Mouse (Mus musculus): ENCODE data around the gene Znhit2.

Gene Znhit2

DNA sequence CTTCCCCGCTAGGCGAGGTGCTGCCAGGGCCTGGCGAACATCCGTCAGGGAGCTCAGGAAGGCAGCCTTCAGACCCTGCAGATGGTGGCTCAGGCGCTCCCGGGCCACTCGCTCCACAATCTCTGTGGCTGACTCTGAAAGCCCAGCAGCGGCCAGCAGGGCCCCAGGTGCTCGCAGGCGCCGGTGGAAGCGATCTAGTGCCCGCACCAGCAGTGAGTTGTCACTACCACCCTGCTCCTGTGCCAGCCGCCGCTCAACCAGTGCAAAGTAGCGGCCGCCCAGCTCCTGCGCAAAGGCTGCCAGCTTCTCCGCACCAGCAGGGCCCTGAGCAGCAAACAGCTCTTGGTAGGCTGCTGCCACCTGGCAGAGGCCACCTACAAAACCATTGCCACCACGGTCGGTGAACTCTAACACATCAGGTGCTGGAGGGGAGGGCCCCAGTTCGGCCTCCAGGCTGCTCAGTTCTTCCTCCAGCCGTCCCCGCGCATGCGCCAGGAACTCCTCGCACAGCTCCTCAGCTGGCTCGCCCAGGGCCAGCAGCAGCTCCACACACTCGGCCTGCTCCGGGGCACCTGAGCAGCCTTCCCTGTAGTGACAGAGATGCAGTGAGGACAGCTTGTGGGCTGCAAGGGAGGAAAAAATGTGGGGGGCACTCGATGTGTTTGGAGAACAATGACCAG lies 9.7 kb downstream of the Znhit2 start:
- no peak for DNase-seq (ENCODE audit: extremely low read depth, low read depth, low spot score)

DNA sequence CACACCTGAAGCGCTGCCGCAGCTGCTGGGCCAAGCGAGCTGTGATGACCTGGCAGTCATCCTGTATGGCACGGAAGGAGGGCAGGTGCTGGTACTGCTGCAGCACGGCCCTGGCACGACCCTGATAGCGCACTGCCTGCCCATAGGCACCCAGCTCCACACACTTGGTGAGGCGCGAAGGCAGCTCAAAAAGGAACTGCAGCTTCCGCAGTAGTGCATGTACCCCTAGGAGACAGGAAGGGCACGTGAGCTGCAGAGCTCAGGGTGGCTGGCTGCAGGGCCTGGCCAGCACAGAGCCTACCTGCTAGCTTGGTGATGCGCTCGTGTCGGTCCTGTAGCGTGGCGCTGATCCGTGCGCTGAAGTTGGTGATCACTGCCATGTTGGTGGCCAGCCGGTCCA lies 10.3 kb downstream of the Znhit2 start:
- DNase-seq (ENCODE audit: extremely low read depth, low read depth, low spot score) = no peak

DNA sequence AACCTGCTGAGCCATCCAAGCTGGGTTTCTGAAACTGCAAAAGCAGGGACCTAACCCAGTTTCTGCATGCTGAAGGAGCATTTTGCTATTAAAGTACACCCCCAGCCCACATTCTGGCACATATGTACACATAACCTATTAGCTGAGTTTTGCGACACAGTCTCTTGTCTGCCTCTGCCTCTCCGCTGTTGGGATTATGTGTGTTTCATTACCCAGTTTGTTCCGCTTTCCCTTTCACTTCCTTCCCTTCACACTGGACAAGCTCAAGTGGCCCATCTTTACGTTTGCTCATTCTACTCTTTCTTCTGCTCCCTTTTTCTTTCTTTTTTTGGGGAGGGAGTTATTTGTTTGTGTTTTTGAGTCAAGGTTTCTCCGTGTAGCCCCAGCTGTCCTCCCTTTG lies 12.9 kb downstream of the Znhit2 start:
- DNase-seq (ENCODE audit: extremely low read depth, low read depth, low spot score) = no peak

DNA sequence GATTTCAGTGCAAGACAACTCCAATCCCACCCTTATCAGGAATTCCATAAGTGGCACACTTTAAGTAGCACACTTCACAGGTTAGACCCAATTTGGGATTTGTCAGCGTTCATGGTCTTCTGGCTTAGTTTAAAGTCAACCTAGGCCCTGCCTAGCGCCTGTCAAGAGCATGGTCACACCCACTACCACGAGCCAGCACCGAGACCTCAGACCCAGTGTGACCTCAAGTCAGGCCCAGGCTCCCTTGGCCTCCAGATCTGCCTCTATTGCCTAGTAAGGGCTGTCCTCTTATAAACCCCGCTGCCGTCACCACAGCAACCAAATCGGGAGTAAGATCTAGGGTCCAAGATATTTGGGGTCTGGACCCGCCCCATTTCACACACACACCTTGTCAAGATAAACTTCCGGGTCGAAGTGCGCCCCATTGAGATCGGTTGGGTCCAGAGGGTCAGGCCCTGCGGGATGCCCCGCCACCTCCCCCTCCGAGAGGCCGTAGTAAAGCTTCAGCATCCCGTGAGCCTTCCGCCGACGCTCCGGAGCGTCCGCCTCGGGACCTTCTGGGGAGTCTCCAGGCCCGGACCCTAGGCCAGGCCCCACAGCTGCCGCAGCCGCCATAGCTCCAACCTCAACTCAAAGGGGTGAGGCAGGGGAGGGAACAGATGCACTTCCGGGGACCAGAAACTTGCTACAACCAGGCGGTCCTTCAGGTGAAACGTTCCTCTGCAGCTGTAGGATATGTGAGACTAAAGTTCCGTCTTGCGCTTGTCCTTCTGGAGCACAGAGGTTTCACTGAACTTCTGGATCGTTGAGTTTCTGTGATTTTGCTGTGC lies 15.8 kb downstream of the Znhit2 start, which contains the start of gene Vps51:
Gene Vps51 (minus strand): TSS at position 668 of the 830 bp plus-strand sequence.
- no peak for DNase-seq (ENCODE audit: extremely low read depth, low read depth, low spot score)

DNA sequence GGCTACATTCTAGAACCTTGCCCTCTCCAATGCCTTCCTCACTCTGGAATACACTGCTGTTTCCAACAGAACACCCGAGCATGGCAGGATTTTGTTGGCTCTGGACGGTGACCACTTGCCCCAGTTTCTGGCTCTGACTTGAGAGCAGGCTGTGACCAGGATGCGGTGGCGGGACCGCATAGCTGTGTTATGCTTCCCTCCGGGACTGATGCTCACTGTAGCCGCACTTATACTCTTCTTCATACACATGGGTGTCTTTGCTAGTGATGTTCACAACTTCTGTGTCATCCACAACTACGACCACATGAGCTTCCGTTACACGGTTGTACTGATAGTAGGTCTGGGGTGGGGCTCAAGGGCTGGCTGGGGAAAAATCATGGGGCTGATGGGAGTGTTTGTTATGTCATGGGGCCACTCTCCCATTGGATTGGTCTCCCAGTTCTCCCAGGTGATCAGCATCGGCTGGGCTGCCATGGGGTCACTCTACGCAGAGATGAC lies 19.0 kb downstream of the Znhit2 start, which contains the start of gene Tmem262:
Gene Tmem262 (plus strand): TSS at position 51 of the 498 bp plus-strand sequence.
- no peak for DNase-seq (ENCODE audit: extremely low read depth, low read depth, low spot score)

DNA sequence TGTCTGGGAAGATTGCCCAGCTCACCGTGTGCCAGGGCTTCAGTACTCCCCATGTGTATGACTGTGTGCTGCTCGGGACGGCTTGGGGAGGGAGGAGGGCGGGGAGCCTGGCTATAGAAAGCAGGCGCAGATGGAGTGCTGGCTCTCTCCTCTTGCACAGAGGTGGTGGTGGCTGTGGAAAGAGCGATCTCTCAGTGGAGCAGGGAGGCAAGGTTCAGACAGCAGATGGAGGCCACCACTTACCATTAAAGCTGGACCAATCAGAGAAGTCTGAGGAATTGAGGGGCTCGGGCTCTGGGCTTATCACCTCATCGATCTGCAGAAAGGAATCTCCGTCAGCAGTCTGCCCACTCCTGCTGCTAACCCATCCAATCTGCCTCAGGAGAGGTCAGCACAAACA lies 21.2 kb downstream of the Znhit2 start, which contains the start of gene Gm28374:
Gene Gm28374 (minus strand): TSS at position 101 of the 400 bp plus-strand sequence.
- no peak for DNase-seq (ENCODE audit: extremely low read depth, low read depth, low spot score)

DNA sequence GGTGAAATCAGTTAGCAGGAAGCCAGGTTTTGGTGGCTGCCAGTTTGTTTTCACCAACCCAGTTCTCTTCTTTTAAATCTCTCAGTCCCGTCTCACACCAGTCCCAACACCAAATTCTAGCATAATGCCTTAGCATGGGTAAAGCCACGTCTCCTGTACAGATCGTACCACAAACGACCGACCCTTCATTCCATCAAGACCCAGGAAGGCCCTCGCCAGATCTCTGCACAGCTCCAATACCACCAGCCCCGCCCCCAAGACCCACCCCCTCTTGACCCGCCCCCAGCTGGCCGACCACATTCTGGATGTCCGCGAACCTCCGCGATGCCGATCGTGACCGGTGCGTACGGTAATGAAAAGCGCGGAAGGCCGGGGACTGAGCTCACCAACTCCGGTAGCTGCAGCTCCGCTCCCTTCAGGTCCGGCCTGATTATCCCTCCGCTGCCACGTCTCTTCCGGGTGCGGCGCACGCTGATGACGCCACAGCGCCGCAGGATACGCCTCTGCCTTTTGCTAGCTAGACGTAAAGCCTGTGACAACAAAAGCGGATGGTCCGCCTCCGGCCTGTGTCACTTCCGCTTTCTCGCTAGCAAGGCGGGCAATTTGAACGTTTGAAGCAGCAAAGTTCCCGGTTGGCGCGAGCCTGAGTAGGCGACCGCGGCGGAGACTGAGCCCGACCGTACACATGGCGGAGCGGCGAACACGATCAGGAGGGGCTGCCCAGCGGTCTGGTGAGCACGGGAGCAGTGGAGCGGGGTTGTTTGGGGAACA lies 23.7 kb downstream of the Znhit2 start, which contains the start of the genes Zfpl1 and Cdca5:
Gene Zfpl1 (minus strand): TSS at position 479 of the 771 bp plus-strand sequence.
Gene Cdca5 (plus strand): TSS at position 506 of the 771 bp plus-strand sequence.
- peak; percentile 77 for DNase-seq (ENCODE audit: extremely low read depth, low read depth, low spot score)

DNA sequence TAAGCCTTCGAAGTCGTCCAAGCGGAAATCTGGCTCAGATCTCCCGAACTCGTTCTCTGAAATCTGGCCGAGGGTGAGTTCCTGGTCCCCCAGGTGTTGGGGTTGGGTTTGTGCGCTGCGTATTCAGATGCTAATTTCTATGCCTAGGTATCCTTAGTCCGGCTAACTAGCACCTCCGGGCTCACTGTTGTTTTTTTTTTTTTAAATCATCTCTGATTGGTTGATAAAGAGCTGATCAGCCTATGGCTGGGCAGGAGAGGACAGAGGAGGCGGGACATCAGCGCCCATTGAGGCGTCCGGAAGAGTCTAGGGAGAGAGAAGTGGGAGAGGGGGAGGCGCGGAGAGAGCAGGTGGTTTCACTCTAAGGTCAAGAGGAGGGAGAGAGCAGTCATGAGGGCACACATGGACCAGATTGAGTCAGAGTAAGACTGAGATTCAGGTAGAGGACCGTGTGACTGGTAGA lies 24.5 kb downstream of the Znhit2 start:
- no peak for DNase-seq (ENCODE audit: extremely low read depth, low read depth, low spot score)

DNA sequence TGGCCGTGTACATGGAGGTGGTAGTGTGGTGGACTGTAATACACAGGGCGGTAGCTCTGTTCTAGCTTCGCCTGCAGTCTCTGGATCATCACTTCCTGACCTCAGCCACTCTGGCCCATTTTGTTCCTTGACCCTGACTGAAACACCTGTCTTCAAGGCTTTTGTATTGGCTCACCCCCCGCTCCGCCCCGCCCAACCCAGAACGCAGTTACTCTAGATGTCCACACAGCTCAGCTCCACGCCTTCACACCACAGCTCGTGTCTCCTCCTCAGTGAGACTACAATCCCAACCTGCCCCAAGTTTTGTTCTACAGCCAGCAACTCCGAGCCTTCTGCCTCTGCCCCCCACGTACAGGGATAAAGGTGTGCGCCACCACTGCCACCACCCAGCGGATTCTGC lies 27.8 kb downstream of the Znhit2 start:
- DNase-seq (ENCODE audit: extremely low read depth, low read depth, low spot score) = no peak

DNA sequence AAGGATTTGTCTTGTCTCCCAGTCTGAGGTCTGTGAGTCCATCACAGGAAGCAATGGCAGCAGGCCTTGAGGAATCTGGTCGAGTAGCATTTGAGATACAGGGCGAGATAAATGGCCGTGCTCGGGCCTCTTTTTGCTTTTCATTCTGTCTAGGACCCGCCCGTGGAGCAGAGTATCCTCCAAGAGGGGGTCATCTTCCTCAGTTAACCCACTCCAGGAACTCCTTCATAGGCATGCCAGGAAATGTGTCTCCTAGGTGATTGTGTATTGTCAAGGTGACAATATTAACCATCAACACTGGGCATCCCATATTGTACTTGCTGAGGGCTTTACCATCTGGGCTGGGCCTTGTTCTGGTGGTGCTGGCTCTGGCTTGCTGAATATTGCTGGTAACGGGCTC lies 33.1 kb downstream of the Znhit2 start, which contains the start of gene AC131692.1:
Gene AC131692.1 (plus strand): TSS at position 301 of the 400 bp plus-strand sequence.
- no peak for DNase-seq (ENCODE audit: extremely low read depth, low read depth, low spot score)

DNA sequence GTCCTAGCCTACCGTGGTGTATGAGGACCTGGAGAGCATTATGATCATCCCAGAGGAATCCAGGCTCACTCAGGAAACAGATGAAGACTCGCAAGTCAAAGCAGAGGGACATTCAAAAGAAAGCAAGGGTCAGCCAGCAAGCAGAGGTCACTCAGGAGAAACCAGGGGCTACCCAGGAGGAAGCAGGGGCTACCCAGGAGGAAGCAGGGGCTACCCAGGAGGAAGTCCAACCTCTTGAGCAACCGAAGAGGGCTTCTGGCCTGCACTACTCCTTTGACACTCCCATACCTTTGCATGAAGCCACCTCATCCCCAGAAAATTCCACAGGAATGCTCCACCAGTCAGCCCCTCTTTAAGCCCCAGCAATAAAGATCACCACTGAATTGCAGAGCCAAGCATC lies 36.9 kb downstream of the Znhit2 start:
- no peak for DNase-seq (ENCODE audit: extremely low read depth, low read depth, low spot score)

DNA sequence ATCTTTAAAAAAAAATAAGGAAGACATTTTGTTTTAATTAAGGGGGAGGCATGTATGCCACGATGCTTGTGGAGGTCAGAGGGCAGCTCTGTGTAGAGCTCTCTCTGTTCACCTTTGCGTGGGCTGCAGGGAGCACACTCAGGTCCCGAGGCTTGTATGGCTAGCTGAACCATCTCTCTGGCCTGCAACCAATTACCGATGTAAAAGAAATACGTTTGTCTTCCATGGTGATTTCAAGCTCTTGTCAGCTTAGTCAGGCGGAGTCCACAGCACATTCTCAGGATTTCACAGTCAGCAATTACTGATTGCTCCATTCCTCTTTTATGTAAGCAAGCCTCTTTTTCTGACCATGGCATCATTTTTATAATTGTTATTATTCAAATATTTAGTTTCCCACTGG lies 40.2 kb downstream of the Znhit2 start:
- no peak for DNase-seq (ENCODE audit: extremely low read depth, low read depth, low spot score)

DNA sequence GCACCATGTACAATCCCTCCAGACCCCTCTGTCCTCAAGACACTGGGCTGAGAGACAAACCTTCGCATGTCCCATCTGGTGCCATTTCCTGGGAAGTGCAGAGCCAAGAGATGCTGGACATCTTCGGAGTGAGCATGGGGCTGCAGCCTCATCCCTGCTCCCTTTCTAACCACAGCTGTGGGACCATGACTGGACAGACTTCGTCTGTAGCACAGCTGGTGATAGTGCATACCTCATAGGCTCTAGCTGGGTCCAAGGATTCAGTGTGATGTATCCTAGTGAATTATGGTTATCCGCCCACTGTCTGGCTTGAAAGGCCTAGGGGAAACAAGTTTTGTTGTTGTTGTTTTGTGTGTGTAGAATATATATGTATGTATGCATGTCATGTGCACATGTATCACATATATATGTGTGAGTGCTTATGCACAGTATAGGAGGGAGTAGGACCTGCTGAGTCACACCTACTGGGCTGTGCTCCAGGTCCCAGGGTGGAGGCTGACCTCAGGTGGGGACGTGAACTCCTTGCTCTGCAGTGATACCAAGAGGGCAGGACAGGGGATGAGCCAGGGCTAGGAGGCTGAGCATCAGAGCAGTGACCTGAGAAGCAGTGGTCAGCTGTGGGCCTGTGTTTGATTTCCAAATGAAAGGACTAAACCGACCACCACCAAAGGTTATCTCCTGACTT lies 41.3 kb downstream of the Znhit2 start:
- no peak for DNase-seq (ENCODE audit: extremely low read depth, low read depth, low spot score)

DNA sequence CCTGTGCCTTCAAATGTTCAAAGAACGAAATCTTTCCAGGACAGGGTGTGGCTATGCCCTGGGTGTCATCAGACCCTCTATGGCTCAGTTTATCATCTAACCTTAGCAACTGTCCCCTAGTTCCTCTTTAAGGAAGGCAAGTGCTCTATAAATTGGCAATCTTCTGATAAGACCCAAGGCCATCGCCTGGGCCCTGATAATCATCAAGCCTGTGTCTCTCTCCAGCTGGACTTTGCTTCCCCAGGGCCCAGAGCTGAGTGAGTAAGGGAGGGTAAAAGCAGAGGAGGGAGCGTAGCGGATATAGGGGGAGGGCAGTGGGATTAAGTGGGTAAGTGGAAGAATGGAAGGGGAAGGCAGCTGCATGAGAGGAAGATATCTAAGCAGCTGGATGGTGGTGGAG lies 43.5 kb downstream of the Znhit2 start:
- no peak for DNase-seq (ENCODE audit: extremely low read depth, low read depth, low spot score)

DNA sequence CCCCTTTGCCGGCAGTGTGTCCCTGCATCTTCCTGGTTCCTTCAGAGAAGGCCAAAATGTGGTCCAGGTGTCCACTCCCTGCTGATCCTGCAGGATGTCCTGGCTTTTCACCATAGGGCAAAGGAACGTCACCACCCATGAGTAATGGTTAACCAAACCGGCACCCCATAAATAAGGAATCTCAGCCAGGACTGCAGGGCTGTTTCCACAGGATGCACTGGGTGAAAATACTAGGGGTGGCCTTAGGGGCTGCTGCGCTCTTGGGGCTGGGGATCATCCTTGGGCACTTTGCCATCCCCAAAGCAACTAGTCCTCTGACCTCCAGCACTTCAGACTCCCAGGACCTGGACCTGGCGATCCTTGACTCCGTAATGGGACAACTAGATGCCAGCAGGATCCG lies 44.6 kb downstream of the Znhit2 start, which contains the start of gene Naaladl1:
Gene Naaladl1 (plus strand): TSS at position 197 of the 400 bp plus-strand sequence.
- no peak for DNase-seq (ENCODE audit: extremely low read depth, low read depth, low spot score)

Data from fat pad, adult 2 months (tissue).